Mouse (Mus musculus): ENCODE results near the gene Ptprm.

The Ptprm gene

DNA sequence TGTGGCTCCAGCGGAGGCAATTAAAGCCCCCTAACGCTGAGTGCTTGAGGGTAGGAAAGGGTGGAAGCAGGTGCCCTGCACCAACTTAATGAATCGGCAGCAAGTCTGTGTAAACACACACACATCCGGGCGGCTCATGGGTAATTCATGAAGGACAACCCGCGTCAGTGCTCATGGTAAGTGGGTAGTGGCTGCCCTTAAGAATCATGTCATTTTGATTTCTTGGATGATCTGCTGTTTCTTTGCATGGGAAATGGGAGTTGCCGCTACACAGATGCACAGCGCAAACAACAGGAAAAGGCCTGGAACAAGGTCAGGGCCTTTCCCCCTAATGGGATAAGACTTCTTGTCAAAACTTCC is 633.3 kb downstream of the Ptprm start:
- no peak for DNase-seq (ENCODE audit: low spot score in 2 of 2)

DNA sequence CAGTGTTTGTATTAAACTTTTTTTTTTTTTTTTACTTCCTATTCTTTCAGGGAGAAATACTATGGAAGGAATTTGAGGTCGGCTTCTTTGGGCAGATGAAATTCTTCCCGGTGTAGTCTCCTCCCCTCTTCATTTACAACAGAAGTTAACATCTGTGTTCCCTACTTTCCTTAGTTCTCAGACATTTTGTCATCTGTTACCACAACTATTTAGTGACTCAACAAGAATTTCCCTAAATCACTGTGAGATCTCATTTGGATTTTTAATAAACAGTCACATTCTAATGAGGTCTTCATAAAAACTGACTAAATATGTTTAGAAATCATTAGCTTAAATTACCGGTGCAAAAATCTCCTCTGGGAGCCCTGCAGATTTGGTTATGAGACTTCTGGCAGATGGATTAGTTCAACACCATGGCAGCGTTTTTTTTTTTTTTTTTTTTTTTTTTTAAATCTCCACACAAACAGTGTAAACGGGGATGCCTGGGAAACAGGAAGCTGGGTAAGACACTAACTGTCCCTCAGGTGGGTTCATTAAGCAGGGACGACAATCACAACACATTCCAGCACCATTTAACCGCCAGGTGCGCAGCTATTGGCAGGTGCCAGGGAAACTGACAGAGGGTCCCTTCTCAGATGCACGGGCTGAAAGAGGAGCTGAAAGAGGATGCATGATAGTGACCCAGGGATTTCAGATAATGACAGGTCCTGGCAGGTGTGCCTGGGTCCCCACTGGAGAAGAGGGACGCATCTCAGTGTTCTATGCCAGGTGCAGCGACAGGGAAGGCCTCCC is 633.9 kb downstream of the Ptprm start:
- no peak for DNase-seq (ENCODE audit: low spot score in 2 of 2)

GRCm38 (mm10) chr17:66712456-66713205 is 641.6 kb downstream of the Ptprm start:
- no peak for DNase-seq (ENCODE audit: low spot score in 2 of 2)

DNA sequence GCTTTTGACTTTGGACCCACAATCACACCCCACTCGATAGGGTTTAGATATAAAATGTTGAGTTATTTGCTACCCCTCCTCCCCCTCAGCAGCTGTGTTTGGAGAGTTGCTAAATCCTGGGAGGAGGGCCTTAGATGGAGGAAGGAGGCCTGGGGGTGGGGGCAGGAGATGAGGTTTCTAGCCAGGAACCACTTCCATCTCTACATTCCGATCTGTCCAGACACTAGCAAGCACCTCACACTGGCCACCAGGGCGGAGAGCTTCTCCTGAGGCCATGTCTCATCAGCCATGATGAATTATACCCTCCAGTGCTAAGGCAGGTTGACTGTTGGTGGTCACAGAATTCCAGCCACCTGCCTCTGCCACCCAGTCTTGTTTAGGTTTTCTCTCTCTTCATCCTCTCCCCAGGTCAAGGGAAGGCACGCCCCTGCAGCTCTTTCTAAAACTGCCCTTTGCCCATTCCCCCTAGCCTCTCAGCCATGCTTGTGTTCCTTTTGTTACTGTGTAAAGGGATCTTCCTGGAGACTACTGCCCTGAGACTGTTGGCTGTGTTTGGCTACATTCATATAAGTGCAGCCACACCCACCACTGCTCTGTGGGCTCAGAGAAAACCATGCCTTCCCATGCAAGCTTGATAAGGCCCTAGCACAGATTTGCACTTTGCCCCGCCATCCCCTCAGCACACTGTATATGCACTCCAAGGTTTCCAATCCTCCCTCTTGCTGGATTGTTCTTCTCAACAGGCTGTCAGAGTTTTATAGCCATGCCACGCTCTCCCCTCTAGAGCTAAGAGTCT is 642.8 kb downstream of the Ptprm start:
- DNase-seq (ENCODE audit: low spot score in 2 of 2): no peak

GRCm38 (mm10) chr17:66710568-66710967 is 643.7 kb downstream of the Ptprm start:
- no peak for DNase-seq (ENCODE audit: low spot score in 2 of 2)

DNA sequence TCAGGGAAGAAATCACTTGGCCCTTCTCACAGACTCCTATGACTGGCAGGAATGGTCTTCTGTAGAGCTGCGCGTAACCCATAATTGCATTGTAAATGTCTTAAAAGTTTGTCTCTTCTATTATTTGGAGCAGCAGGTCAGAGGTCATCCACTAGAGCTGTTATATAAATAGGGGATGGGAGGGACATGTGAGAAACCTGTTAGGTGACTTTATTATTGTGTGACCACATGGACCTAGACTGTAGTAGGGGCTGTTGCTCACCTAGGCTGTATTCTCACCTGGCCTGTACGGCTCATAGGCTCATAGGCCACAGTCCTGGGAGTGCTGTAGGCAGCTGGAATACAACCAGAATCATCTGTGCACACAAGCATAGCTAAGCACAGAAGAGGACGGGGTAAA is 645.5 kb downstream of the Ptprm start:
- no peak for DNase-seq (ENCODE audit: low spot score in 2 of 2)

GRCm38 (mm10) chr17:66707684-66708083 is 646.6 kb downstream of the Ptprm start:
- no peak for DNase-seq (ENCODE audit: low spot score in 2 of 2)

- no peak for DNase-seq (ENCODE audit: low spot score in 2 of 2)
Measured at GRCm38 (mm10) chr17:66701358-66702184, 652.7 kb downstream of the Ptprm start.

DNA sequence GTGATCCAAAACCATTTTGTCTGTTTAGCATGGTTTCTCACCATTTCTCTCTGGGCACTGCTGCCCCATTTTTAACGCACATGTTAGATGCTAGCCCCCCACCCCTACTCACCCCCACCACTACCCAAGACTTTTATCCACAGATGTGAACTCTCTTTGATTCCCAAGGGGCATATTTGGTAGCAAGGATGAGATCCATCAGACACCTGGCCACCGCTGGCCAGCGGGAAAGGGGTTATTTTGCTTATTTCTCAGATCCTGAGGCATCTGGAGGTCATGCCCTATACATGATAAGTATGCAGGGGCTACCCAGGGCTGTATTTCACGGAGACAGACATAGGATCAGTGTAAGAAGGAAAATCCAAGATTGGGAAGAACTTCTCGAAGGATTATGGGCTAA is 654.4 kb downstream of the Ptprm start:
- no peak for DNase-seq (ENCODE audit: low spot score in 2 of 2)

DNA sequence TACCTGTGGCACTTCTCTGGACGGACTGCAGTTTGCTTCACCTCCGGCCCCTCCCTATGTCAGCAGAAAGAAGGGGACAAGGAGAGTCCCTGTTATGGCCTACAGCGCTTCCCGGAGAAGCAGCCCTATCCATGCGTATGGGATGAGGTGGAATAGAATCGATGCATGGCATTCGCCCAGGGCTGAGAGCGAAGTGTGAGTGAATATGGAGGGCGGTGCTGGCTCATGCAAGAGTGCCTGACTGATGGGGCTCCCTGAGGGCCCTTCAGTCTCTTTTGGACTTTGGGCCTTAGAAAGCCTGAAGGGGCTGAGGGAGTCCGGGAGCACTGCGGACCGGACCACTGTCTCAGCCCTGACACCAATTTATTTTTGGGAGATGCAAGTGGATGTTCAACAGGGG is 656.6 kb downstream of the Ptprm start:
- DNase-seq (ENCODE audit: low spot score in 2 of 2): no peak

- no peak for DNase-seq (ENCODE audit: low spot score in 2 of 2)
Measured at GRCm38 (mm10) chr17:66696531-66697172, 657.6 kb downstream of the Ptprm start.

GRCm38 (mm10) chr17:66694326-66694725 is 659.9 kb downstream of the Ptprm start:
- DNase-seq (ENCODE audit: low spot score in 2 of 2): no peak

DNA sequence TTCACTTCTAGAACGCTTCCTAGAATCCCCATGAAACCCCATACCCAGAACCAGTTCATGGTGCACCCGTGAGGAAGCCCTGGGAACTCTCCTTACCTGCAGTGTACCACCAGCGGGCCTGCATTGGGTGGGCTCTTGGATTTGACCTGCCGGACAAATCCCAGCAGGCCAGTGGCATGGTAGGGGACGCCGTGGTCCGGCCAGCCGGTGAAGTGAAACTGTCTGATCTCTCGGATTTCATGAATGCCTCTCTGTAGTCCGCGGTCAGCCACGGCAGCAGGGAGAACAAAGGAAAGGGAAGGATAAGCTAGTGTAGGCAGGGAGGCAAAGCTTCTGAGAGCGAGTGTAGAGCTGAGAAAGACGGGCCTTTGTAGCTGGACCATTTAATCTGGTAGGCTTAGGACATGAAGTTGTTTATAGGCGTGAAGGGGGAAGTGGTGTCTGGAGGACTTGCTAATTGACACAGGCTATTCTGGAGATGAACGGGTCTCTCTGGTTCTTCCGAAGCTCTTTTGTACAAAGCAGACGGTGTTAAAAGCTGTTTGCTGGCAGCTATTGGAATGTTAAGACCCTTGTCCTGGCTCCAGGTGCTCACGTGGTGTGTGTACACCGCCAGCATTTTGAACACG is 660.5 kb downstream of the Ptprm start:
- no peak for DNase-seq (ENCODE audit: low spot score in 2 of 2)

GRCm38 (mm10) chr17:66692941-66693675 is 661.1 kb downstream of the Ptprm start:
- no peak for DNase-seq (ENCODE audit: low spot score in 2 of 2)

DNA sequence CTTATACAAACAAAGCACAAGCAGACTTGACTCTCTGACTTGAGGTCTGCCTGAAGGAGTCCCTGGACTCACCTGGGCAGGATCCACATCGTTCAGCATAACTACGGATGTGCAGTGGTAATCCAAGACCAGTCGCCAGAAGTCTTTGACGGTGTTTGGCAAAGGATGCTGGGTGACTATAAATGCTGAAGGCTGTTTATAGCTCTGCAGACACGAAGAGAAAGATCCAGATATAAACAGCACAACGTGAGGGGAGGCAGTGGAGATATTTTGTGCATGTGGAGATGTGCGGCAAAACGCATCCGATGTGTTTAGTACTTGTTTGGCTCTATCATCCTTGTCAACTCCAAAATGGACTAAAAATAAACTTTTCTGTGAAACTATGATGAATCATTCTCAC is 666.1 kb downstream of the Ptprm start:
- DNase-seq (ENCODE audit: low spot score in 2 of 2): no peak

DNA sequence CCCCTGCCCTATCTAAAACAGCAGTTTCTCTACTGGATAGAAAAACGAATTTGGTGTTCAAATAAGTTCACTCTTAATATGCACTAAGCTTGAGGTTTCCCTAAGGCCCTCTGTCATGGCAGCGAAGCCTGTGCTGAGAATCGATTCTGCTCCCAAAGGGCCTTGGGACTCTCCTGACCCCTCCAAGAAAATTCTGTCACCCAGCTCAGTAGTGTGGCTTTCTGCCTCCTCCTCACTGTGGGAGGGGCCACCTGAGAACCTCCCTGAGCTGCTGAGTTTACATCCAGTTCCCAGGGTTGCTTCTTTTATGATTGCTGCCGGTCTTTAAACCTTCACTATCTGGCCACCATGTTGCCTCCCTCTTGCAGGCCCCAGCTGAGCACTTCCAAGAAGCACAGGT is 666.7 kb downstream of the Ptprm start:
- no peak for DNase-seq (ENCODE audit: low spot score in 2 of 2)

DNA sequence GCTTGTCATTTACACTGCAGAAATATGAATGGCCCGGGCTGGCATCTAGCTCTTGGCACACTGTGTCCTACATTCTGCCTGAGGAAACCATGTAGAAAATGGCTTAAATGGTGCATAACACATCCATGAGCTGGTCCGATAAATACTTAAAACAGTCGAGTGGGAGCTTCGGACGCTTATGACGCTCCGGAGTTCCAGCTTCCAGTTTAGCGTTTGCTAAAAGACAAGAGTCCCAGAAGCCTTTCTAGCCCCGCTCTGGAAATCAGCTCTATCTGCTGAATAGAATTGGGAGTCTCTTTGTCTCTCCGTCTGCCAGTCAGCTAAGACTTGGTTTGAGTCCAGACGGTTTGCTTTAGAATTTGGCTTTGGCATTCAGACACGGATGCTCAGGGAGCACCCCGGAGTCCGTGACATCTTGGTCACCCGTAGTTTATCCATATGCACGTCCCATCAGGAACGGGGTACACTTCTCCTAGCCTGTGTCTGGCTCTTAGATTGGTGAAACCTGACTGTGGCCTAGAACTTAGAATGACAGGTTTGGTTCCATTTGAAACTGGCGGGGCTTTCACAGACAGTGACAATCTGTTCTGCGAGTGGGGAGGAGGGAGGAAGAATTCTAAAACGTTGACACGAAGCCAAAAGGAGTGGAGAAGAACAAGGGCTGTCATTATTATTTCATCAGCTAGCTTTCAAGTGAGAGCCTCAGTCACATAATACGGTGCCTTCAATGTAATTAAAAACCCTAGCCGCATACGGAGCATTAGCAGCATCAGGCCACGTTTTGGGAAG is 667.4 kb downstream of the Ptprm start:
- DNase-seq (ENCODE audit: low spot score in 2 of 2): no peak

DNA sequence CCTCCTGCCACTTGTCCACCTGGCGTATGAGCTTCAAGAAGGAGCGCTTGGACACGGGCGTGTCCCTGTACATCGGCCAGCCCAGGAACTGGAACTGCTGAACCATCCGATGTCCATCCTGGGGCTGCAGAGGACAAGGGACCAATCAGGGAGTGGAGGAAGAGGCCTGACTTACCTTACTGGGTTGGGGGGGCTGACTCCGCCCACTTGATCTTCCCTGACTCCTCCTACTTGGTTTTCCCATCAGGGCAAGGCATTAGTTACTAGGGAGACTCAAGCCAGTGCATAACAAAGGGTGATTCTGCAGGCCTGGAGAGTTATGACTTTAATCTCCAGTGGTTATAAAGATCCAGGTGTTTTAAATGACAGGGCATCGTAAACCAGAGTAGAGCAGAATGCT is 670.8 kb downstream of the Ptprm start:
- no peak for DNase-seq (ENCODE audit: low spot score in 2 of 2)

- peak in 1 of 2 experiments; percentile 28 for DNase-seq (ENCODE audit: low spot score in 2 of 2)
Measured at GRCm38 (mm10) chr17:66680662-66681061, 673.6 kb downstream of the Ptprm start.
